Mouse (Mus musculus) erythroblast, adult 5-6 weeks (primary cell): ENCODE results near the gene Ttc4. TPM values are rescaled to one million over a fixed set of nuclear protein-coding genes. Genes with fewer than 3 reads are reported as not detected.

ENCODE experiments used
- ATAC-seq: replicated peaks from 2 replicates; pipeline ENCODE4 v1.8.0; 2016; ENCODE audit warnings: moderate number of reproducible peaks, mild to moderate bottlenecking, moderate TSS enrichment, inconsistent platforms; ENCODE audit not compliant: poor library complexity, low FRiP score, severe bottlenecking
- total RNA-seq, 2 experiments: library from RNA; stranded (forward) in 1 of 2; stranded (reverse) in 1 of 2; fragments of 150-400 nt in 1 of 2; fragments of 200-764, 138-1000 nt in 1 of 2; gene quantifications; 2 replicates each; pipeline versions ENCODE4 v1.2.3 to v1.2.4; 2015 to 2017; ENCODE audit warnings: low replicate concordance in 2 of 2

Ttc4 gene
- total RNA-seq, 2 experiments from 2014 or later: 8.1 to 11.7 TPM

DNA sequence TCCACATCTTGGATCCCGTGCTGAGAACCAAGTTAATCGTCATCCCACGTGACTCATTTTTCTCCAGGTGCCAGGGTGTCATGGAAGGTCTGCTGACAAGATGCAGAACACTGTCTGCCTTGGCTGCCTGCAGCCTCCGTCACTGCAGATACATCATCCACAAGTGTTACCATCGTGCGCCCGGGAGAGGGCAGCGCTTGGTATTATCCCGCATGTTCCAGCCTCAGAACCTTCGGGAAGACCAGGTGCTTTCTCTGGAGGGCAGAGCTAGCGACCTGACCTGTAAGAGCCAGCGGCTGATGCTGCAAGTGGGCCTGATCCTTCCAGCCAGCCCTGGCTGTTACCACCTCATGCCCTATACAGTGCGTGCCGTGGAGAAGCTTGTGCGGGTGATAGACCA, 25.7 kb downstream of the Ttc4 start:
- no peak for ATAC-seq

DNA sequence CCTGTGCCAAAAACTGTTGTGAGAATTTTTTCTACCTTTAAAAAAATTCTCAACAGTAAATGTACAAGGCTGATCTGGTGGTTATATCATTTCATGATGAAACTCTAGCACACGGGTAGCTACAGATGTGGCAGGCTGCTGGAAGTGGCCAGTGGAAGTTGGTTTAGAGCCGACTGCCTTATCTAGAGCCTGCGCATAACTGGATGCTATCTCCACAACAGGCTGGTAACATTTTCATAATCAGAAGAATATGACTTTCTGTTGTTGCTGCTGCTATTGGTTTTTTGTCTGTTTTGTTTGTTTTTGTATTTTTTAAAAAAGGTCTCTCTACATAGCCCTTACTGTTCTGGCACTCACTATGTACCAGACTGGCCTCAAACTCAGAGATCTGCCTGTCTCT, 26.2 kb downstream of the Ttc4 start:
- ATAC-seq: no peak

DNA sequence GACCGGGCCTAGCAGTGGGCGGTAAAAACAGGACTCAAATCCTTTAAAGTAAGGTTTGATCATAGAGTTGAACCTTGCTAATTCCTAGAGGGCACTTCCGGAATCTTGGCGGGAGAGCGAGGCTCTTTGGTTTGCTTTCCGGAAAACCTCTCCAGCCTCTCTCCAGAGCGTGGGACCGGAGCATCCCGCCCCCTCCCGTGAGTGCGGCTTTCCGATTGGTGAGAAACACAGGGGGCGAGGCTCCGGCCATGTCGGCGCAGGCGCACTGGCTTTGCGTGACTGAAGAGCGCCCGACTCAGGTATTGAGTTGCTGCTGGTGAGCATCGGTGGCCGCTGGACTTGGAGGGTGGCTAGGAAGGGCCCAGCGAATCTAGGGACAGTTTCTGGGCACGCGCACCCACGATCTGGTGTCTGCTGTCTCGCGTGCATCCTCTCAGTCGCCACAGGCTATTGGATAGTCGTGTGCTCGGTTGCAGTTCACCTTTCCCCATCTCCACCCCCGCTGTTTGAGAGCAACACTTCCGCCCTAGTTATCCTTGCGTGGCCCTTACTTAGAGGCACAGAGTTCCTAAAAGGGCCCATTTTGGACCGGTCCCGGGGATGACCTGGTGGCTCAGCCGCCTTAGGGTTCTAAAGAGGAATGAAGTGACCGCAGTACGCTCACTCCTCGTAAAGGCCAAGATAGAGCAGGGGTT, 27.8 kb downstream of the Ttc4 start, which contains the start of gene Pars2:
Gene Pars2, plus strand, starts transcription at position 237 of the 695 bp plus-strand sequence.
- peak; percentile 97 for ATAC-seq

DNA sequence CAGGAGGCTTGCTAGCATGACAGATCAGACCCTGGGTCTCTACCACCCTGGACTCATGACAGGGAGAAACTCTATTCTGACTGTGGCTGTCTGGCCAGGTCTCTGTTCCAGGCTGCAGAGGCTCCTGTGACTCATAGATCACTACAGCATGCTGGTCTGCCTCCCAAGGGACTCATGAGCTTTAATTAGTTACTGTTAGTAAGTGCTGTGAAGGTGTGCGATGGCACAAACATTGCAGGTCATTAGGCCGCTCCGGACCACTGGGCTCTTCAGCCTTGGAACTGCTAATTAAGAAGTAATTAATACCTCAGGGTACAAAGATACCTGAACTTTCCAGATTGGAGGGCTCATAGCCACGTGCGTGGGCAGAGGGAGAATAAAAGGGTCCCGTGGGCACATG, 31.6 kb downstream of the Ttc4 start:
- no peak for ATAC-seq

DNA sequence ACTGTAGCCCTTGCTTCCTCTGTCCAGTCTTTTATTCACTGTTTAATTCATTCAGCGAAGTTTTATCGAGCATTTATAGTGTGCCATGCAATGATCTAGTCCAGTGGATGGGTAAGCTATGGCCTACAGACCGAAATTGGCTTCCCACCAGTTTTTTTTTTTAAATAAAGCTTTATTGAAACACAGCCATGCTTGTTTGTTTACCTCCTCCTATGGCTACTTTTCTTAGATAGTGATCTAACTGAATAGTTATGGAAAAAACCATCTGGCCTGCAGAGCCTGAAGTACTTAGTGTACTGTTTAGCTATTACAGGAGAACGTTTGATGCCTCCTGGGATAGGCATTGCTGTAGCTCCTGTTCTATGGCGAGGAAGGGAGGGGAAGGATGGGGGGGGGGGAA, 32.9 kb downstream of the Ttc4 start:
- ATAC-seq: no peak

DNA sequence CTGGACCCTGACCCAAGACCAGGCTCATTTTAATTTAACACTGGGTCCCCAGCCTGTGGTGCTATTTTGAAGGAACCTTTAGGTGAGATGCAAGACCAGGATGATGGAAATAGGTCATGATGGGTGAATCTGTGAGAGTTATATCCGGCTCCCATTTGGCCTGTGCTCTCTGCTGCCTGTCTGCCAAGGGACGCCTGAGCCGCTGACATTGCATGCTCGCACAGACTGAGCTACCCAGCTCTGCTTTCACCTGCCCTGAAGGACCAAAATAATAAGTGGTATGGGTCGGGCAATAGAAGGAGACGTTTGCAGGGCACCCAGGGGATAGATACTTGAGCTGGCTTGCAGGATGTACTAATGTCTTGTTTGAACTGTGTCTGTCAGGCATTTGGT, 34.5 kb downstream of the Ttc4 start:
- no peak for ATAC-seq

DNA sequence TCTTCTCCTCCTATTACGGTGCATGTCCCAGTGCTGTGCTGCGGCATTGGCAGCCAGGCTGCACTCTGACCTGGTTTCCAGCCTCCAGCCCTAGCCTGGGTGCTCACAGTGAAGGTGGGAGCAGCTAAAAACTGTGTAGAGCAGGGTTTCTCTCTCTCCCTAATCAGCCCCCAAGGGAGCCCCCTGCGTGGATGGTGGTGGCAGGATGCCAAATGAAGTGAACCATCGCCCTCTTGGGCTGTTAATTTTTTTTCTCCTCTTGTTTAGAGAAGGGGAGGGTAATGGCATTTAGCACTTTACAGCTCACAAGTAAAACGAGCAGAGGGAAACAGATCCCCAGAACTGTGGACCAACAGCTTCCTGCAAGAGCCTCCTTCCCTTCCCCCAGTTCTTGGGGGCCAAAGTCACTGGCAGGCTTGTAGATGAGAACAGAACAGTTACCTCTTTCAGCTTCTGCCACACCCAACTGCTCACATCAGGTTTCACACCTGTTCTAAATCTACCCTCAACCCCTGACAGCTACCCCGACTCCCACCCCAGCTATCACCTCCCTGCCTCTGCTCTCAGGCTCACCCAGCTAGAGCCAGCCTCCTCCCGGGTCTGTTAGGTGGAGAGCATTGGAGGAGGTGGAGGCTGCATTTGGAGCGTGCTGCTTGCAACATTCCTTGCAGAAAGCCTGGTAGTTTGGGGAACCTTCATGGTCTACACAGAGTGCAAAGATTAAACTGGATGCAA, 35.1 kb downstream of the Ttc4 start:
- ATAC-seq: no peak

DNA sequence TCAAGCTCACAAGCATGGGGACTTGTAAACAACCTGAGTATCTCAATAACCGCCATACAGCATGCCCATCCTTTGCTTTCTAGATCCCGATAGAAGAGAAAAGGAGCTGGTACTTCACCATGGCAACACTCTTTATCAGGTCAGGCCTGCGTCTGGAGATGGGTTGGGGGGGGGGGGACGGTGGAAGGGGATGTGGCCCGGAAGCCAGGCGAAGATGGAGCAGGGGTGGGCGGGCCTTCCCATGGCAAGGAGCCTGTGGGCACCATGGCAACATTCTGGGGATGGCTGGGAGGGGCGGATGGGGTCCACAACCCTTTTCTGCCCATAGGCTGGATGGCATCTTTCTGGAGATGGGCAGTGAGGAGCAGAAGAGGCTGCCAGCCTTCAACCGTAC, 44.7 kb downstream of the Ttc4 start:
- ATAC-seq: no peak

DNA sequence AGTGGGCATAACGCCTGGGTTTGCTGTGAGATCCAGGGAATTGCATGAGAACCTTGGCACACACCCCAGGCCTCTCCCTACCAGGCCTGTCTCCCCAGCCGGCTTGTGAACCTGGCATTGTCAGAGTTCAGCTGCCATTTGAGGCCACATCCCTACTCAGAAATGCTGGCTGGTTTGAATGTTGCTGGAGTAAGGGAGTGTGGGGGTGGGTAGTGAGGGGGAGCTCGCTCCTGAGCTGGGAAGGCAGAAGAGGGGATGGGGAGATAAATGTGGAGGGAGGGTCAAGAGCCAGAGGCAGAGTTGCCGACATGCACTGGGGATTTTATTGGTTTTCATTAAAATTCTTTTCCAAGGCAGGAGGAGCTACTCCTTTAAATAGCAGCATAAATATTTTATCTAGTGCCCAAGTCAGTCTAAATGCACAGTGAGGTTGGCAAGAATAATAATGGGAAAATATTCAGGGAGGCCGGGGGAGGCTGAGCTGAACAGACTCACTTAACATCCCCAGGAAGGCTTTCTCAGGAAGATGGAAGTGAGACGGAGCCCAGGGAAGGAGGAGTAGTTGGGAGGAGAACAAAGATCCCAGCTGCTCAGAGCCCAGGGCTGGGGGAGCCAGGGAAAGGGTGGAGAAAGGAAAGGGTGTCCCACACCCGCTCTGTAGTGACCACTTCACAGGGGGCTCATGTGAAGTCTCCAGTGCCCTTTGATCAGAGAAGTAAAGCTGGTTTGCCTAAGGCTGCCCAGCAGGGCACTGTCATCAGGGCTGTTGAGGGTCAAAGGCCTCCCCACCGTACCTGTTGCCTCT, 45.3 kb downstream of the Ttc4 start:
- ATAC-seq: no peak

DNA sequence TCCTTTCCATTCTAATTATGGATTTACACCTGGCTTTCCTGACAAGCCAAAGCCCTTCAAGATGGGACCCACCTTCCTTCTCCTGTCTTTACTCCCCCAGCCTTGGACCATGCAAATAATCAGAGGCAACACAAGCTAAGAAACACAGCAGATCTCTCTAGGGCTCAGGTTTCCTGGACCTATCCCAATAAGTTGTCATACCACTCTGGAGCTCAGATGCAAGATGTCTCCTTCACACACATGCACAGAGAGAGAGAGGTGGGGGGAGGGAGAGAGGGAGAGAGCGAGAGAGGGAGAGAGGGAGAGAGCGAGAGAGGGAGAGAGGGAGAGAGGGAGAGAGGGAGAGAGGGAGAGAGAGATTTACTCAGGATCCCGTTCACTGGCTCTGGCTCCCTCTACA, 46.4 kb downstream of the Ttc4 start:
- ATAC-seq: no peak

DNA sequence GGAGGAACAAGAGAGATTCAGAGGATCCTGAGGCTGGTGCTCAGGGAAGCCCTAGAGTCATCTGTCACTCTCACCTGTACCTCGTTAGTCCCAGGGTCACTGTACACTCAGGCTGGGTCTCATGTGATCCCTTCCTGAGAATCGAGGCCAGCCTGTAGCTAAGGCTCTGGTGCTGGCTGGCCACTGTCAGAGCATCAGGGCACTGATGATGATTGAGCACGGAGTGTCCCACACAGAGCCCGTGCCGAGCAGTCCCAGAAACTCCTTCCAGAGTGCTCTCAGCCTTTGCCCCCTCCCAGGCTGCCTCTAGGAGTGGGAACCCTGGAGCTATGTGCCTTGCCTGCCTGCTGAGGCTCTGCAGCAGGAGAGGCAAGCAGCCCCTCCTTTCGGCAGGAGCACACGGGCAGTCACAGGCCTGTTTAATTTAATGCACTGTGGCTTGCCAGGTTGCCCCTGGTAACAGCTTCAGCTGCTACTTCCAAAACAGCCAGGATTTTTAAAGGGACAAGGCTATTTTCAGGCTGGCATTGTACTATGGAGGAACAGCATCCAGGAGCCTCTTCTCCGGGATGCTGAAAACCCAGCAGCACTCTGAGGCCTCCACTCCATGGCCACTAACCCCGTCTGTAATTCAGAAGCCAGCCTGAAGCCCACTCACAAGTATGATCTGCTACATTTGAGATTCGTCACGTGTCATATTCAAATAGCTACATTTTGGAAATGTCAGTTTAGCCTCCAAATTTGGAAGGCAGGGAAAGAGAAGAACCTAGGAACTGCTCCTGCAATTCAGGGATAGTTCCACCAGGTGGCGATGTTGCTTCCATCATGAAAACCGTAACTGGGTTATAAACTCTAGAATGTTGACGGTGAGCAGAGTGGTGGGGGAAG, 48.2 kb downstream of the Ttc4 start:
- 0 out of 2 replicates have a peak, but pooled peaks have one; percentile 53 for ATAC-seq

DNA sequence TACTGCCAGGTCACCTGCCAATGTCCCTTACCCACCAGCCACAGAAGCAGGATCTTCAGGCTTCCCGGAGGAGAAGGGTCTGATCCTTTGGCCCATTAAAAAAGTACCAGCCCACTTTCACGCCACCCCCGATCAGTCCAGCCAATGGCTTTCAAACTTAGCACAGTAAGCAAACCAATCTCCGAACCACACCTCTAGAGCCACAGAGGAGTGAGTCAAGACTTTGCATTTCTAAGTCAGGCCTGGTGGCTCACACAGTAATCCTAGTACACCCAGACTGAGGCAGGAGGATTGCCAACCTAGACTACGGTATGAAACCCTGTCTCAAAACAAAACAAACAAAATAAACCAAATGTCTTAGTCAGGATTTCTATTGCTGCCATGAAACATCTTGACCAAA, 49.4 kb downstream of the Ttc4 start:
- ATAC-seq: no peak

DNA sequence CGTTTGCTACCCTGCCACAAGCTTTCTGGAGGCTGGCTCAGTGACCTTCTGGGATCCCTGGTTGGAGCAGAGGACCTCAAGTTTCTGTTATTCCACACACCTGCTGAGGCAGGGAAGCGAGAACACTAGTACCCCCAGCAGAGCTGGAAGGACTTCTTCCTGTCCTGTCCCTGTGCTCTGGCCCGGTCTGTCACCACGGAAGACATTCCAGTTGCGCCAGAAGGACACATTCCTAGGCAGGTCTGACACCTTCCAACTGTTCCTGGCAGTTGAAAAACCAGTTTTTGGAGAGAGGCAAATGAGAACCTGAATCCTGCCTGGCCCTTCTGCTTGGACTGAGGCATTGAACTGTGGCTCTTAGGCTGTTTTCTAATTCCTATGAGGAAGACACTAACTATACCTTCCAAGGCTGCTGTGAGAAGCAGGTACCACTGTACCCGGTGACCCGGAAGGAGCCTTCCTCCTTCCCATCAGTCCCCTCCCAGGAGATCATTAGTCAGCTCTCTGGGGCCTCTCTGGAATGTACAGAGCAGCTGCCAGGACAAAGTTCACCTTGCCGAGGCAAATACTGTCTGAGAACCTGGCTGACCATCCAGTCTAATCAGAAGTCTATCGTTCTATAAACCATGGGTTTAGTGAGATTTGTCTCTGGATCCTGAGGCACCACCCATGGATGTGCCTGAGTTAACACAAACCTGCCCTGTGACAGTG, 49.9 kb downstream of the Ttc4 start:
- ATAC-seq: no peak

DNA sequence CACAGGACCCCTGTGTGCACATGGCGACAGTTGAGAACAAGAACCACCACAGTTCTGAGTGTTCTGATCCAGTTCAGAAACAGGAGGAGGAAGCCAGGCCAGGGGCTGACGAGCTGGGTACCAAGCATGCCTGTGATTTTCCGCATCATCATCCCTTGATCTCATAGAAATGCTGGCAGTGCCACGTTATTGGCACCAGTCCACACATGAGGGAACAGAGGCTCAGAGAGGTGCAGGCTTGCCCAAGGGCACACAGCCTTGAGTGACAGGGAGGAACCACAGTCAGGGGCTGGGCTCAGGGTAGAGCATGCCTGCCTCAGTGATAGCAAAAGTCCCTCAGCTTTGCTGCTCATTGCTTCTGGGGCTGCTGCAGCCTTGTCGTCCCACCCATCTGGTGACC, 50.9 kb downstream of the Ttc4 start:
- ATAC-seq: no peak

DNA sequence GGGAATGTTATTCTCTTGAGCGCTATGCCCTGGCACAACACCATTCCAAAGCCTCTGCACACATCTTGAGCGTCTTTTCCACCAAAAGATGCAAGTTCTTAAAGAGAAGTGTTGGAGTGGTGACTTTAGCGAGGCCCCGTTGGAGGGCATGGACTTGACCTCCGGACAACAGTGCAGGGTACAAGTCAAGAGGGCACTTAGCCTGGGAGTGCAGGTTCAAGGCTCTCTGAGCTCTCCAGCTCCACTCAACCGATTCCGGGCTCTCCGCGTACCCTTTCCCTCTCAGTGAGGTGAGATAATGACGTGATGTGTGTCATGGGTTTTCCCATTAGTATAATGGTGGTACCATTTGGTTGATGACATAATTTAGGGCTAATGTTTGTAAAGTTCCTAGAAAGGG, 54.5 kb downstream of the Ttc4 start:
- ATAC-seq: no peak

DNA sequence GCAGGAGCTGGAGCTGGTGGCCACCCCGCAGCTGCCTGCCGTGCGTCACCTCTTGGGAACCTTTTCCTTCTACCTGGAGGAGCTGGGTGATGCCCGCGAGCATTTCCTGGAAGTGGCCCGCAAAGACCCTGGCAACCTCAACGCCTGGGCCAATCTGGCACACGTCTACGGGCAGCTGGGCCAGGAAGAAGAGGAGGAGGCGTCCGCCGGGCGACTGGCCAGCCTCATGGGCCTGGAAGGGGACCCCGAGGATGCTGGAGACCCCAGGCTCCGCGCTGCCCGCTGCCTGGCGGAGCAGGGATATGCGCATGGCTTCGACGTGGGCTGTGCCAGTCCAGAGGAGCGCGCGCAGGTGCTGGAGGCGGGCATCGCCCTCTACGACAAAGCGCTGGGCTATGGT, 56.0 kb downstream of the Ttc4 start:
- ATAC-seq: no peak

DNA sequence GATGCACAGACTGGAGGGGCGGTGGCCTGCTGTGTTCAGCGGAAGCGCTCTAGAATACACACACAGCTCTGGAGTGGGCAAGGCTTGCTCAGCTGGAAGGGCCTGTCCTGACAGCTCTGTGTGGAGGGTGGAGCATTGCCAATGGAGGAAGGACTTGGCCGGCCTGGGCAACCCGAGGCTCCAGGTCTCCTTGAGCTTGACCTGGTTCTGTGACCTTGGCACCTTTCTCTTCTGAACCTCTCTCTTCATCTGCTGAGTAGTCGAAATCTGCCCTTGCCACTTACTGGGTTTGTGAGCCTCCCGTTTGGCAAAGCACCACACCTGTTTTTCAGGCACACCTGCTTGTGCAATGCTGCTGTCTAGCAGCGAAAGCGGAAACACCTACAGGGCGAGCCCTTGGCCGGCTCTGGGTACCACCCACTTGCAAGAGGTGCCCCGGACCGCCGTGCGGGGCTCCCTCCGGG, 56.7 kb downstream of the Ttc4 start, which contains the start of gene Ttc22:
Gene Ttc22, plus strand, starts transcription at position 403 of the 464 bp plus-strand sequence.
- no peak for ATAC-seq

DNA sequence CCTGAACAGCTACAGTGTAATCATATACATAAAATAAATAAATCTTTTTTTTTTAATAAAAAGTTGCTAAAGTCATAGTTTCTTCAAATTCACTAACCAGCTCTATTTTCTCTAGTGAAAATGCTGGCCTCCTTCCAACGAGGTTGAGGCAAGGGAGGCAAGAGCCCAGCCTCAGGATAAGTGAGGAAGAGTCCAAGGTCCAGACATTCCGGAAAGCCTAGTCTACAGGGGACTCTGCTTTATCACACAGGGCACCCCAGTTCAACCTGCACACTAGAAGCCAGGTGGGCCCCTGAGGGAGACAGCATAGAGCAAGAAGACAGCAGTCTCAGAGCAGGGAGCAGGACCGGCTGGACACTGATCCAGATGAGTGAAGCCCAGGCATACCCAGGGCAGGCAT, 57.3 kb downstream of the Ttc4 start:
- ATAC-seq: no peak

DNA sequence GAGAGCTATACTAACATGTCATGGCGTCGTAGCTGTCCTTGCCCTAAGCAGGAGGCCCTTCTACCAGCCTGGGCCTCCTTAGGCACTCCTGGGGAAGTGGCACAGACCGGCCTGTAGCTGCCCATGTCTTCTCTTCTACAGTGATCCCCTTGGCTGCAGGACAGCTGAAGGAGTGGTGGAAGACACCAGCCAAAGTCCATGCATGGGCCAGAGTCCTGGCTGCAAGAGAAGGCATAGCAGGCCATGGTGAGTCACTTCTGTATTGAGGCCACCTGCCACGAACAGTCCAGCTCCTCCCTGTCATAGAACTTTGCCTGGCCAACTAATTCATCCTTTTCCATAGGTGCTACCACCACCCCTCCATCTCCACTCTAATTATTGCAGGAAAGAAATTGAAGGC, 59.8 kb downstream of the Ttc4 start:
- ATAC-seq: no peak
